Mouse (Mus musculus): ENCODE measurements at regions not wholly inside any gene's neighbourhood (a gene's known extent, or its start where the extent isn't known, plus 50 kb on each side); places are given as distances from the start of the nearest gene placed in this dataset.

GRCm38 (mm10) chr5:132828993-132829392 is 285.8 kb upstream of the Auts2 start:
- Histone ChIP-seq H3K4me2 (ENCODE audit: low read depth, low read length) (no peak overlapping the region), H3K9ac (replicated peaks; ENCODE audit: low read depth, low read length) (no peak overlapping the region), H3K36me3 (ENCODE audit: control insufficient read depth, insufficient read depth, low read length) (no peaks in the 10 kb centered on the region), H3K27me3 (ENCODE audit: control insufficient read depth, insufficient read depth, low read length) (no peaks in the 10 kb centered on the region), H3K4me3 (ENCODE audit: low read depth, low read length) (no peak overlapping the region), H3K27ac (ENCODE audit: low read depth, low read length) (no peak overlapping the region), H3K9me3 (ENCODE audit: control insufficient read depth, low read length) (no peaks in the 10 kb centered on the region), H3K4me1 (ENCODE audit: control insufficient read depth, insufficient read depth, low read length) (no peaks in the 10 kb centered on the region)
- WGBS, result 76% methylated on average over 7 of the region's 7 CpGs
- ATAC-seq (ENCODE audit: low read depth), result no peak

DNA sequence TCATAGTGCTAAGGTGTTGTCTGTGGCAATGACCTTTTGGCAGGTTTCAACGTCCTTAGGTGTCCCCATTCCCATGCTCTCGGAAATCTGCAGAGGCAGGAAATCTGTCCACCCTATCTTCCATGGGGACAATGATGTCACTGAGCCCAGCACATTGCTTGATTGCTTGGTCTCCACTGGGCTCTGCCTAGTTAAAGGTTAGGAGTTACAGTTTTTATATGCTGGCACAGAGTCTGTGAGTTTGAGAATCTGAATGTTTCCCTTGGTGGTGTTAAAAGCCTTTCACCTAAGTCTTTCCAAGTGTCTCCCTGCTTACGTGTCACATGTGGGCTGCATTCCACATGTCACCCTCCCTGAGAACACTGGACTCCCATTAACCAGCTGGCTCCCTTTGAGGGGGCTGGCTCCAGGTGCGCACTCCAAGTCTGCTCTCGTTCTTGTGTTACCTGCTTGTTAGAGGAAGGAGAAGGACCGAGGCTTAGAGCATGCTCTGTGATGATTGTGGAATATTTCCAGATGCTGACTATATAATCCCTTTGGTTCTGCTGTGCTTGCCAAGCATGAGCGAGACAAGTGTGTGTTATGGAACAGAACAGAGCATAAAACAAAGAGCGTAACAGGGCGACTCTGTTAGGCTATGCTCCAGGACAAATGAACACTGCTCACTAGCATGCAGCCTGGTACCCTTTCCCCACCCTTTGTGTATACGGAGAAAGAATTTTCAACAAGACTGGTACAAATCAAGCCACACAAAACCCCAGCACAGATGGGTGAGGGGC is 284.6 kb upstream of the Auts2 start:
- H3K4me2 ChIP-seq (ENCODE audit: low read depth, low read length), result no peak overlapping the region
- no peaks in the 10 kb centered on the region for H3K27me3 ChIP-seq (ENCODE audit: control insufficient read depth, insufficient read depth, low read length)
- no peak overlapping the region for H3K27ac ChIP-seq (ENCODE audit: low read depth, low read length)
- ATAC-seq (ENCODE audit: low read depth), result no peak
- no peak overlapping the region for H3K4me3 ChIP-seq (ENCODE audit: low read depth, low read length)
- H3K9me3 ChIP-seq (ENCODE audit: control insufficient read depth, low read length), result no peaks in the 10 kb centered on the region
- H3K36me3 ChIP-seq (ENCODE audit: control insufficient read depth, insufficient read depth, low read length), result no peaks in the 10 kb centered on the region
- no peak overlapping the region for H3K9ac ChIP-seq (replicated peaks; ENCODE audit: low read depth, low read length)
- WGBS, result 74% methylated on average over 10 of the region's 10 CpGs
- H3K4me1 ChIP-seq (ENCODE audit: control insufficient read depth, insufficient read depth, low read length), result no peaks in the 10 kb centered on the region

- Histone ChIP-seq H3K27ac (ENCODE audit: low read depth, low read length) (no peak overlapping the region), H3K9ac (replicated peaks; ENCODE audit: low read depth, low read length) (no peak overlapping the region), H3K36me3 (ENCODE audit: control insufficient read depth, insufficient read depth, low read length) (no peaks in the 10 kb centered on the region), H3K27me3 (ENCODE audit: control insufficient read depth, insufficient read depth, low read length) (no peaks in the 10 kb centered on the region), H3K4me2 (ENCODE audit: low read depth, low read length) (no peak overlapping the region), H3K4me1 (ENCODE audit: control insufficient read depth, insufficient read depth, low read length) (no peaks in the 10 kb centered on the region), H3K9me3 (ENCODE audit: control insufficient read depth, low read length) (no peaks in the 10 kb centered on the region), H3K4me3 (ENCODE audit: low read depth, low read length) (no peak overlapping the region)
- ATAC-seq (ENCODE audit: low read depth), result no peak
- WGBS, result 90% methylated on average over 5 of the region's 5 CpGs
Measured at GRCm38 (mm10) chr5:132826009-132826408, 282.9 kb upstream of the Auts2 start.

- no peak for ATAC-seq (ENCODE audit: low read depth)
- H3K4me2 ChIP-seq (ENCODE audit: low read depth, low read length), result no peak overlapping the region
- H3K4me1 ChIP-seq (ENCODE audit: control insufficient read depth, insufficient read depth, low read length), result no peaks in the 10 kb centered on the region
- no peaks in the 10 kb centered on the region for H3K36me3 ChIP-seq (ENCODE audit: control insufficient read depth, insufficient read depth, low read length)
- H3K27ac ChIP-seq (ENCODE audit: low read depth, low read length), result no peak overlapping the region
- no peaks in the 10 kb centered on the region for H3K27me3 ChIP-seq (ENCODE audit: control insufficient read depth, insufficient read depth, low read length)
- no peak overlapping the region for H3K9ac ChIP-seq (replicated peaks; ENCODE audit: low read depth, low read length)
- whole genome bisulfite sequencing, result 86% methylated on average over 9 of the region's 9 CpGs
- H3K9me3 ChIP-seq (ENCODE audit: control insufficient read depth, low read length), result no peaks in the 10 kb centered on the region
- no peak overlapping the region for H3K4me3 ChIP-seq (ENCODE audit: low read depth, low read length)
Measured at GRCm38 (mm10) chr5:132817665-132818064, 274.5 kb upstream of the Auts2 start.

GRCm38 (mm10) chr5:132809181-132809580 is 266.0 kb upstream of the Auts2 start:
- no peaks in the 10 kb centered on the region for H3K36me3 ChIP-seq (ENCODE audit: control insufficient read depth, insufficient read depth, low read length)
- no peaks in the 10 kb centered on the region for H3K9me3 ChIP-seq (ENCODE audit: control insufficient read depth, low read length)
- 76% methylated on average over 4 of the region's 4 CpGs for WGBS
- no peak overlapping the region for H3K27ac ChIP-seq (ENCODE audit: low read depth, low read length)
- no peak overlapping the region for H3K4me3 ChIP-seq (ENCODE audit: low read depth, low read length)
- no peak overlapping the region for H3K4me2 ChIP-seq (ENCODE audit: low read depth, low read length)
- no peaks in the 10 kb centered on the region for H3K27me3 ChIP-seq (ENCODE audit: control insufficient read depth, insufficient read depth, low read length)
- no peak overlapping the region for H3K9ac ChIP-seq (replicated peaks; ENCODE audit: low read depth, low read length)
- H3K4me1 ChIP-seq (ENCODE audit: control insufficient read depth, insufficient read depth, low read length), result no peaks in the 10 kb centered on the region
- no peak for ATAC-seq (ENCODE audit: low read depth)

DNA sequence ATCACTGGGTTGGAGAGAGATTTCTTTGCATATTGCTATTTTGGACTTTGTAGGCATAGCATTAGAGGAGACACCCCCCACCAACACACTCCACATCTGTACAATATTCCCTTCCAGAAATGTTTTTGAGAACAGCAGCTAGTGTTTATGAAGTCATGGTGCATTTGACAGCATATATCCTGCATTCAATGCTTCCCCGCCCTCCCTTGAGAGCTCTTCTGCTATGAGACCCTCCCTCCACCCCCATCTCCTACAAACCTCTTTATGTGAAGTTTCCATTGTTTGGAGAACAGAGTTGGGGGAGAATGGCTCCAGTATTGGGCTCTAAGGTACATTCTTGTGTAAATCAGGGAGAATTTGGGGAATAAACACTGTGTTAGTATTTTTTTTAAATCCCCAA is 252.9 kb upstream of the Auts2 start:
- Histone ChIP-seq H3K9me3 (ENCODE audit: control insufficient read depth, low read length) (no peaks in the 10 kb centered on the region), H3K27me3 (ENCODE audit: control insufficient read depth, insufficient read depth, low read length) (no peaks in the 10 kb centered on the region), H3K4me2 (ENCODE audit: low read depth, low read length) (no peak overlapping the region), H3K9ac (replicated peaks; ENCODE audit: low read depth, low read length) (no peak overlapping the region), H3K27ac (ENCODE audit: low read depth, low read length) (no peak overlapping the region), H3K4me1 (ENCODE audit: control insufficient read depth, insufficient read depth, low read length) (no peaks in the 10 kb centered on the region), H3K36me3 (ENCODE audit: control insufficient read depth, insufficient read depth, low read length) (no peaks in the 10 kb centered on the region), H3K4me3 (ENCODE audit: low read depth, low read length) (no peak overlapping the region)
- 83% methylated on average over 1 of the region's 1 CpGs for WGBS
- ATAC-seq (ENCODE audit: low read depth), result no peak

DNA sequence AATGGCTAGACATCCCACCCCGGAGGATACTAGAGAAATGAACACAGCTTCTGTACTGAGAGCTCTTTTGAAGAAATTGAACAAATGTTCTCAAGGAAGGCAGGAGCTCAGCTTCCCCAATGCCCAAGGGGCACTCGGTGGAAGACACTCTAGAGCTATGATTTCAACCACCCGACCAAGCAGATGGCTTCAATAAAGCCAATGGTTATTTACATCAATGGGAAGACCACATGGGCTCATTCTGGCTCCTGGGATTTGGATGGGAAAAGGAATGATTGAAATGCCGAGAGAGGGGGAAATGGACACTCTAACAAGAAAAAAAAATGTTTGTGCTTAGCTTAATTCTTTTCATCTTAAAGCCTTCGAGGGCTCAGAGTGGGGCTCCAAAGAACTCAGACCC is 249.3 kb upstream of the Auts2 start:
- 71% methylated on average over 5 of the region's 5 CpGs for WGBS
- Histone ChIP-seq H3K9me3 (ENCODE audit: control insufficient read depth, low read length) (no peaks in the 10 kb centered on the region), H3K4me1 (ENCODE audit: control insufficient read depth, insufficient read depth, low read length) (no peaks in the 10 kb centered on the region), H3K9ac (replicated peaks; ENCODE audit: low read depth, low read length) (no peak overlapping the region), H3K36me3 (ENCODE audit: control insufficient read depth, insufficient read depth, low read length) (no peaks in the 10 kb centered on the region), H3K27me3 (ENCODE audit: control insufficient read depth, insufficient read depth, low read length) (no peaks in the 10 kb centered on the region), H3K27ac (ENCODE audit: low read depth, low read length) (no peak overlapping the region), H3K4me3 (ENCODE audit: low read depth, low read length) (no peak overlapping the region), H3K4me2 (ENCODE audit: low read depth, low read length) (no peak overlapping the region)
- no peak for ATAC-seq (ENCODE audit: low read depth)

DNA sequence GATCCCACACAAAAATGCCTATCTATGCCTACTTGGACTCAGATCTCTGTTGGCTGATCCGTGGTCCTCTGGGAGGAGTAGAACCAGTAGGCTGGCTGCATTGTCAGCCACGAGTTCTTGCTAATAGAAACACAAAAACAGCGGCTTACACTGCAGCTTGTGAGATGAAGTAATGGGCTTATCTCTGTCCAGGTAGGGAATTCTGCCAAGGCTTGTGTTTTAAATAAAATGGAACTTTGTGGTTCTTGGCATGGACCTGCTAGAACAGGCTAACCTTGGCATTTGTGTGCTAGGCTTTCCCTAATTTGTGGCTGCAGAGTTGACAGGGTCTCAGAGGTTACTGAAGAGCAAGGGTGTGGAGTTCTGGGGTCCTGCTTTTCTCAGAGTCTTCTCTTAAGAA is 242.1 kb upstream of the Auts2 start:
- Histone ChIP-seq H3K27ac (ENCODE audit: low read depth, low read length) (no peak overlapping the region), H3K4me3 (ENCODE audit: low read depth, low read length) (no peak overlapping the region)
- 43% methylated on average over 3 of the region's 3 CpGs for WGBS

GRCm38 (mm10) chr5:132784791-132785190 is 241.6 kb upstream of the Auts2 start:
- Histone ChIP-seq H3K27me3 (ENCODE audit: control insufficient read depth, insufficient read depth, low read length) (no peaks in the 10 kb centered on the region), H3K4me1 (ENCODE audit: control insufficient read depth, insufficient read depth, low read length) (peaks cover 5% of the 10 kb centered on the region; the same call in 1 of the 2 replicates), H3K4me2 (ENCODE audit: low read depth, low read length) (no peak overlapping the region), H3K4me3 (ENCODE audit: low read depth, low read length) (no peak overlapping the region), H3K9ac (replicated peaks; ENCODE audit: low read depth, low read length) (no peak overlapping the region), H3K36me3 (ENCODE audit: control insufficient read depth, insufficient read depth, low read length) (no peaks in the 10 kb centered on the region), H3K27ac (ENCODE audit: low read depth, low read length) (no peak overlapping the region), H3K9me3 (ENCODE audit: control insufficient read depth, low read length) (no peaks in the 10 kb centered on the region)
- WGBS, result 31% methylated on average over 4 of the region's 4 CpGs
- ATAC-seq (ENCODE audit: low read depth), result no peak

More for the DNA sequence above, 242.1 kb upstream of the Auts2 start:
- Histone ChIP-seq H3K4me1 (ENCODE audit: control insufficient read depth, insufficient read depth, low read length) (peaks cover 5% of the 10 kb centered on the region; the same call in 1 of the 2 replicates), H3K27me3 (ENCODE audit: control insufficient read depth, insufficient read depth, low read length) (no peaks in the 10 kb centered on the region), H3K36me3 (ENCODE audit: control insufficient read depth, insufficient read depth, low read length) (no peaks in the 10 kb centered on the region), H3K9me3 (ENCODE audit: control insufficient read depth, low read length) (no peaks in the 10 kb centered on the region), H3K4me2 (ENCODE audit: low read depth, low read length) (no peak overlapping the region), H3K9ac (replicated peaks; ENCODE audit: low read depth, low read length) (no peak overlapping the region)
- ATAC-seq (ENCODE audit: low read depth), result no peak

Data from neural tube, embryonic 14.5 days (tissue).